ENCODE assay signal across 17 mouse cellular contexts in genomic region chr7:3267888-3268287, GRCm38 (mm10). TPM values are rescaled to one million over a fixed set of nuclear protein-coding genes. Genes with fewer than 3 reads are reported as not detected.
"Had no signal": no experiment of that assay in that cellular context is flagged by ENCODE, and none has a peak within 500 bp of the region (broad histone marks: within the 10 kb centered on the region; RNA-seq: fewer than 3 reads in every experiment).

No protein-coding gene starts in this region.

- H3K9me3 ChIP-seq: limb, embryonic 15.5 days; liver, embryonic 12.5 days; midbrain, embryonic 10.5 days; midbrain, embryonic 15.5 days; neural tube, embryonic 13.5 days had no signal

- H3K4me3 ChIP-seq: left cerebral cortex, adult 2 months; limb, embryonic 15.5 days; liver, embryonic 12.5 days; midbrain, embryonic 10.5 days; midbrain, embryonic 15.5 days; neural tube, embryonic 13.5 days had no signal

- DNase-seq: kidney, adult 18-20 months; lung, embryonic 14.5 days; lung, postnatal 10 days; lung, postnatal 4 days; right cerebral cortex, postnatal 14 days; thymus, adult 18-20 months; thymus, postnatal 14 days had no signal

- H3K4me1 ChIP-seq: liver, embryonic 12.5 days; midbrain, embryonic 10.5 days; neural tube, embryonic 13.5 days had no signal

- H3K9ac ChIP-seq: limb, embryonic 15.5 days; liver, embryonic 12.5 days; lung, embryonic 14.5 days; midbrain, embryonic 15.5 days; neural tube, embryonic 13.5 days had no signal

- H3K4me2 ChIP-seq: limb, embryonic 15.5 days; liver, embryonic 12.5 days; lung, embryonic 14.5 days; midbrain, embryonic 15.5 days; neural tube, embryonic 13.5 days had no signal

- H3K36me3 ChIP-seq: limb, embryonic 15.5 days; liver, embryonic 12.5 days; midbrain, embryonic 10.5 days; midbrain, embryonic 15.5 days; neural tube, embryonic 13.5 days had no signal

- H3K27me3 ChIP-seq: midbrain, embryonic 15.5 days had no signal

- ATAC-seq: liver, embryonic 12.5 days; midbrain, embryonic 15.5 days had no signal

- H3K27ac ChIP-seq: left cerebral cortex, adult 2 months; limb, embryonic 15.5 days; liver, embryonic 12.5 days; midbrain, embryonic 10.5 days; midbrain, embryonic 15.5 days; neural tube, embryonic 13.5 days had no signal

RNA-seq across cellular contexts. Expression of gene Nlrp12, which starts 18.3 kb away (rescaled TPM):
- polyA plus RNA-seq: kidney, embryonic 16.5 days; limb, embryonic 11.5 days; limb, embryonic 15.5 days; liver, embryonic 12.5 days; lung, embryonic 14.5 days; midbrain, embryonic 10.5 days; neural tube, embryonic 13.5 days; stomach, embryonic 14.5 days had no signal

RNA-seq across cellular contexts. Expression of gene Prkcg, which starts 21.1 kb away (rescaled TPM):
- polyA plus RNA-seq: liver, embryonic 16.5 days had no signal
